Mouse (Mus musculus) embryonic fibroblast, embryonic 13.5 days (primary cell): ENCODE data around the gene Arhgap23.

Source experiments
- CTCF ChIP-seq: IDR thresholded peaks from 2 replicates; pipeline ENCODE4 v1.5.1; 2011; ENCODE audit warnings: mild to moderate bottlenecking, control low read depth, low read length, moderate library complexity, borderline replicate concordance; ENCODE audit not compliant: insufficient read depth
- POLR2A ChIP-seq: IDR thresholded peaks from 2 replicates; pipeline ENCODE4 v1.6.1; 2011; ENCODE audit warnings: low read depth, mild to moderate bottlenecking, control low read depth, low read length, moderate library complexity

DNA sequence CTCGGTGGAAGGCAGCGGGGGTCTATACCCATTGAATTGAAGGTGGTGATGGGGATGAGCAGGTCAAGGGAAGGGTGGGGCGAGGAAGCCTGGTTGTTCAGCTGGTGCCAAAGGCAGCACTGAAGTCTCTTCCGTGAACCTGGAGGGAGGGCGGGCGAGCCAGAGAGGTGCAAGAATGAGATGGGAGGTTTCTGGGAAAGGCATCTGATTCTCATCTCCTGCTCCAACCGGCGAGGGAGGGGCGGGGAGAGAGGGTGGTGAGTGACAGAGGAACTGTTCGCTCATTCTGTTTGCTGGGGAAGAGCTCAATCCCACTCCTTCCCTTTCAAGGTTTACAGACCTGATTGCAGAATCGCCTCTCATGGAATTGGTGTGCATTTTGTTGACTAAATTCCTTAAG lies 21.7 kb upstream of the Arhgap23 start:
- no peak for TF ChIP-seq POLR2A
- no peak for TF ChIP-seq CTCF
